Mouse (Mus musculus) adrenal gland, adult (tissue): ENCODE data around the gene Bud23.
"Not testable (repeated sequence)": the region's sequence is repeated elsewhere in the genome, so short reads cannot be mapped to it uniquely, and the experiment has no call there.

ENCODE experiments used
- DNase-seq, 2 experiments: peaks; one replicate each; pipeline ENCODE4 v3.0.0; 2022 to 2023; ENCODE audit warnings: low spot score in 1 of 2; ENCODE audit not compliant: inconsistent age in 2 of 2

Gene Bud23

GRCm38 (mm10) chr5:135064909-135065446 is at the start of gene Bud23:
Bud23 (minus strand) TSS chr5:135064959.
- DNase-seq = not testable (repeated sequence)

- DNase-seq = no peak
These were observed 49.0 kb upstream of the Bud23 start for GRCm38 (mm10) chr5:135113782-135114181.

GRCm38 (mm10) chr5:135109976-135110375 is 45.2 kb upstream of the Bud23 start:
- DNase-seq = no peak

- peak; percentile 27 to 59 for DNase-seq
These were observed 44.7 kb upstream of the Bud23 start for GRCm38 (mm10) chr5:135109426-135109825.

- DNase-seq = peak in 1 of 2 experiments; percentile 51
These were observed 44.3 kb upstream of the Bud23 start for GRCm38 (mm10) chr5:135109017-135109416.

- DNase-seq = peak; percentile 88 to 96
These were observed 43.1 kb upstream of the Bud23 start for GRCm38 (mm10) chr5:135107521-135108501.

- peak; percentile 89 to 96 for DNase-seq
These were observed 42.0 kb upstream of the Bud23 start for GRCm38 (mm10) chr5:135106758-135107256.

GRCm38 (mm10) chr5:135103999-135104660 is 39.4 kb upstream of the Bud23 start:
- peak in 1 of 2 experiments; percentile 62 for DNase-seq

- DNase-seq = no peak
These were observed 36.2 kb upstream of the Bud23 start for GRCm38 (mm10) chr5:135100981-135101380.

- DNase-seq = peak in 1 of 2 experiments; percentile 45
These were observed 24.9 kb upstream of the Bud23 start, which contains the start of gene Mlxipl for GRCm38 (mm10) chr5:135089653-135090052. Mlxipl (plus strand) TSS chr5:135089890.

GRCm38 (mm10) chr5:135086871-135087270 is 22.1 kb upstream of the Bud23 start:
- no peak for DNase-seq

GRCm38 (mm10) chr5:135080539-135080938 is 15.8 kb upstream of the Bud23 start:
- no peak for DNase-seq

- no peak for DNase-seq
These were observed 14.8 kb upstream of the Bud23 start for GRCm38 (mm10) chr5:135079578-135079977.

- no peak for DNase-seq
These were observed 13.7 kb upstream of the Bud23 start for GRCm38 (mm10) chr5:135078482-135078810.

GRCm38 (mm10) chr5:135077564-135078481 is 13.1 kb upstream of the Bud23 start, which contains the start of gene Vps37d:
Vps37d (minus strand) TSS chr5:135078266.
- peak; percentile 92 to 97 for DNase-seq

GRCm38 (mm10) chr5:135076931-135077505 is 12.3 kb upstream of the Bud23 start:
- DNase-seq = peak in 1 of 2 experiments; percentile 45

GRCm38 (mm10) chr5:135076368-135076767 is 11.6 kb upstream of the Bud23 start:
- no peak for DNase-seq

- DNase-seq = no peak
These were observed 10.9 kb upstream of the Bud23 start for GRCm38 (mm10) chr5:135075655-135076054.

GRCm38 (mm10) chr5:135073349-135074150 is 8.8 kb upstream of the Bud23 start:
- DNase-seq = no peak
